Mouse (Mus musculus) urinary bladder, postnatal 4 days (tissue): Measurements from ENCODE around the gene Trim71.

Experiments used
- DNase-seq, 2 experiments: peaks; one replicate each; pipeline ENCODE4 v3.0.0; 2021 to 2022; ENCODE audit warnings: low spot score in 2 of 2

Gene Trim71

DNA sequence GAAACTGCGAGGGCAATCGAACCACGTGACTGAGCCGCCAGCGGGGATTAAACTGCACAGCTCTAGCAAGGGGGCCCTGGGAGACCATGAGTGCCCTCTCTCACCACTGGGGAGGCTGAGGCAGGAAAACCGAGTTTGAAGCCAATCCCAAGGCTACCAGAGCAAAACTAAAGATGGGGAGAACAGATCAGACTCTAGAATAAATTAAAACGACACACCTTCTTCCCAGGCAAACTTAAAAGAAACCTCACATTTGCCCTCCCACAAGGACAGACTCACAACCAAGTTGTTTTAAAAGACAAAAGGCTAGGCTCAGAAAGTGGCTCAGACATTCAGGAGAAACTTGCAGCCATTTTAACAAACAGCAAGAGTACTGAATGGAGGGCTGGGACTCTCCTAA lies 7.1 kb downstream of the Trim71 start:
- DNase-seq, result no peak

DNA sequence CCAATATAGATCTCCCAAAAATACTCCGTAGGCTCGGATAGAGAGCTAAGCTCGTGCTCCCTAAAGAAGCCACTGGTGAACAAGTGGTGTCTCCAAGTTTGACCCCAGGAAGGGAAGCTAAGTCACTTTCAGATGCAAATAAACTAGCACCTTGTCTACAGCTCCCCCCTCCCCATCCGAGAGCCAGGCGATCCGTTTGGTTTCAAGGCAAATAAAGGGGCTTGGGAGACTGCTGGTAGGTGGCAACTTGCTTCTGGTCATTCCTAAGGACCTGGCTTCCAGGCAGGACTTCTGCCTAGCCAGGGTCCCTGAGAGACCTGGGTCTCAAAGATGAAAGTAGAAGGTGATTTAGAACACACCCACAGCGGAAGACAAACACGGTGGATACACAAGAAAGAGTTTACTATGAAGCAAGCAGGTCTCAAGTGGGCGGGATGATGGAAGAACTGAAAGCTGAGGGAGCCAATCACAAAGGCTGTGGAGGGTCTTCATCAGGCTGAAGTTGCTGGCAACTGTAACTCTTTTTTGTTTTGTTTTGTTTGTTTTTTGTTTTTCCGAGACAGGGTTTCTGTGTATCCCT lies 7.8 kb downstream of the Trim71 start:
- no peak for DNase-seq

DNA sequence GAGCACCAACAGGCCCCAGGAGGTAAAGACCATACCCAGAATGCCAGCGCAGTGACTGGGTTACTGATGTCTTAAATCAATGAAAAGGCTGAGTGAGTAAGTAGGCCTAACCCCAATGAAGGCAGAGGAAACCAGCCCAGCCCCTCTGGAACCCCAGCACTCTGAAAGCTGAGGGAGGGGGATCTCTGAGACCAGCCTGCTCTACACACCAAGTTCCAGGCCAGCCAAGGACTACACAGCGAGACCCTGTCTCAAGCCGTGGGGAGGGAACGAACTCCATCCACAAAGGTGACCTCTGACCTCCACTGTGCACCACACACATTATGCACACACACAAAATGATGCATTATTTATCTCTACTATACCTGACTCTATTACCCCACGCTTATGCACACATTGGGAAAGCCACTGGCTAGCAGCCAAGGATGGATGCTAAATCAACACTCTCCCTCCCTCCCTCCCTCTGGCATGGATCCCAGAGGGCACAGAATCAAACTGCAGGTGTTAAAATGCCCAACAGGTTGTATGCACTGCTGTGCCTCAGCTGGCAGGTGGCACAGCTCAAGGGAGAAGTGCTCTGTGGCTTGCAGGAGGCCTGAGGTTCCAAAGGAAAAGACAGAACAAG lies 9.7 kb downstream of the Trim71 start:
- DNase-seq, result no peak

DNA sequence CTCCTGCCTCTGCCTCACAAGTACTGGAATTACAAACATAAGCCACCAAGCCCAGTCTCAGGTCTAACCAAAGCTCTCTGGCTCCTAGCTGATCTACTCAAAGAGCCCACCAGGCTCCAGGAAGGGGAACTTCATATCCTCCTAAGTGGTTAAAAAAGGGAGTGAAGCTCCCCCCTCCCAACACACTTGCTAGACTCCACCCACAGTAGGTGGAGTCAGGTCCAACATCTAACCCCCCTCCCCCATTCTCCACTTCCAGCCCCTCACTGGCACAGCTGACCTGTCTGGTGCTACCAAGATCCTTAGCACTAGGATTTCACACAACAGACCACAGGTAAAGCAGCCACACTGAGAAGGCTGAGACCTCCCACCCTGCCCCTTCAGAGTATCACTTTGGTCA lies 10.3 kb downstream of the Trim71 start:
- no peak for DNase-seq

DNA sequence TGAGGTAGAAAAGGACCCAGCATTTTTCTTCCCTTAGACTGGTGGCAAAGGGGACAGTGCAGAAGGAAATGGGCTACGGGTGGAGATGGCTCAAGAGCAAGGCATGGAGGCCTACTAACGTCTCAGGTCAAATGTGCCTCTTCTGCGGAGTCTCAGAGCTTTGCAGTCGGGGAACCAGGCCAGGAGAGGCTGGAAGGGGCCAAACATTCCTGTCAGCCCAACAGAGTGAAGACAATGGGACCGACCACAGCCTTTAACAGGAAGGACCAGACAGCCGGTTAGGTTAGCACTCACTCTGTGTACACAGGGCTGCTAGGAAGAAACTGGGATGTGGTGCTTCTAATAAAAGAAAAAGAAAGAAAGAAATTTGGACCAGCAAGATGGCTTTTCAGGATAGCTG lies 14.1 kb downstream of the Trim71 start:
- no peak for DNase-seq

- DNase-seq, result no peak
These were observed 15.1 kb downstream of the Trim71 start for GRCm38 (mm10) chr9:114549117-114549516.

- DNase-seq, result no peak
These were observed 15.7 kb downstream of the Trim71 start for GRCm38 (mm10) chr9:114548496-114548895.

DNA sequence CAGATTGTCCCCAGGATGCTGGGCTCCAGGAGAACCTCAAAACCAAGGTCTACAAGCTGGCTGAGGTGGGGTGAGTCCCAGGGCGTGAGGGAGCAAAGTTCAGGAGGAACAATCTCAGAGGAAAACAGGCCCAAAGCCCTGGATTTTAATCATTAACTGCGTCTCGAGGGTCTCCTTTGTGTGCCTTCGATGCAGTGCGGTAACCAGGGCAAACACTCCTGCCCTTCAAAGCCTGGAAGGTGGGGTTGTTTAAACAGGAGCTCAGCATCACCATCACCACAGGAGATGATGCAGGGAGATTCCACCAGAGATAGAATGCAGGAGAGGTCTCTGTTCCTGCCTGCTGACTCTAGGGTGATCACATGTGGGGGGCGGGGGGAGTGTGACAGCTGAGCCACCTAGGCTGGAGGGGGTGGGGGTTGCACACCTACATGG lies 16.5 kb downstream of the Trim71 start:
- DNase-seq, result no peak

GRCm38 (mm10) chr9:114546765-114547164 lies 17.4 kb downstream of the Trim71 start:
- DNase-seq, result no peak

DNA sequence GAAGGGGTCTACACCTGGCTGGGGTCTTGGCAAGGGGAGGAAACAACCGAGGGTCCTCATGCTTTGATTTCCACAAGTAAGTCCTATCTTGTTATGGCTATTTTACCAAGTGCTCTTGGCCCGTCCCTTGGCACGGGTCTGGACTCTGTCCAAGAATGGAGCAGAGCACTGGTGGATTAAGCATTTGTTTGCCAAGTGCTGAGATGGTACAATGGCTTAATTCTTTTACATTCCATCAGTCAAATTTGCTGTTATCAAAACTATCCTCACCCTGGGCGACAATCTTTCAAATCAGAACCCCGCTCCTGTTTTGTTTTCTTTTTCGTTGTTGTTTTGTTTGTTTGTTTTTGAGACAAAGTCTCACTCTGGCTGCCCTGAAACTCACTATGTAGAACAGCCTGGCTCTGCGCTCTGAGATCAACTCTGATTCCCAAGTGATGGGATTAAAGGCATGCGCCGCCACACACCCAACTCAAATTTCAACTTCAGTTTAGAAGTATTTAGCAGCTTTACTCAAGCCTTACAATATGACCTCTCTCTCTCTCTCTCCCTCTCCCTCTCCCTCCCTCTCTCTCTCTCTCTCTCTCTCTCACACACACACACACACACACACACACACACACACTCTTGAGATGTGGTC lies 19.3 kb downstream of the Trim71 start:
- no peak for DNase-seq

DNA sequence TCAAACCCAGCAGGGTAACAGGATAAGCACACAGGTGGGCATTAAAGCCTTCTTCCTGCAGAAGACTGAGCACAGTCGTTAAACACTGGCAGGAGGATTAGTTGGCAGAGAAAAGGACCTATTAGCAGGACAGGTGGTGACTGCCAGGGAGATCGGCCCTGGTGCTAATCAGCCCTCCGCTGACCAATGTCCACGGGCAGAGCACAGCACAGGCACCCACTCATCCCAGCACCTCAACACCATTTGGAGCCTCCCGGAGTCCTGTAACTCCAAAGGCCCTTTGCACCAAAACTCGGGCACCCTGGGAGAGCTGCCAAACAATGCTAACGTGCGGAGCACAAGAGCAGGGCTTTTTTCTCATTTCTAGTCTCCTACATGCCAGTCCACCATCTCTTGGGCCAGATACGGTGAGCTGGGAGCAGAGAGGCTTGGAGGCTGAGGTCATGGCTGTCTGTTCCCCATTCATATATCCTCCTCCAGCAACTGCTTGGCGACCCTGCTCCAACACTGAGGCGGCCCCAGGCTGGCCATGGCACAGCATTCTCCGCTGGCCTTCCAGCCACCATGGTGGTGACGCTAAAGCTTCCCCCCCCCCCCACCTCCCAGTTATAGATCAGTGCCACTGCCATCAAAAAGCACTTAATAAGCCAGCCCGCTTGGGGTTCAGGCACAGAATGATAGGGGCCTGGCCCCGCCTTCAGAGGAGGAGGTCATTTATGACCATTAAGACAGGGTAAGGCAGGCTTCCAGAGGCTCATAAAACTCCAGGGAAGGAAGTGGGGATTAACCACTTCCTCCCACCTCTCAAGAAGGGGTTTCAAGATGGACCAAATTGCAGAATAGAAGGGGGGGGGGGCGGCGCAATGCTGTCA lies 20.1 kb downstream of the Trim71 start:
- no peak for DNase-seq

- DNase-seq, result no peak
These were observed 22.9 kb downstream of the Trim71 start for GRCm38 (mm10) chr9:114541279-114541741.

- no peak for DNase-seq
These were observed 25.1 kb downstream of the Trim71 start for GRCm38 (mm10) chr9:114538996-114539563.

DNA sequence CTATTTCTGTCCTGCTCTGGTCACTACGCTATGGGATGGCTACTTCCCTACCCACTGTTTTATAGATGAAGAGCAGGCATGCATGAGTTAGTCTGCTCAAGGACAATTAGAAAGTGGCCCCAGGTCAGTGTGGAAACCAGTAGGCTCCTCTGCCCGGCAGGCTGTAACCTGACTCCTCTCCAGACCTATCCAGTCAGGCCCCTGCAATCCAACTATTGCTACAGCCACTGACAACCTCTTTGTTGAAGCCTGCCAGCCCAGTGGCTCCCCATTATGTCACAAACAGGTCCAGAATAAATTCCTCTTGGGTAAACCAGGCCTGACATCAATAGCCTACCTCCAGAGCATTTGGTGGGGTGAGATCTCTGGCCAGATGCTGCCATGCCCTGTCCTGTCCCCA lies 27.5 kb downstream of the Trim71 start:
- DNase-seq, result no peak

GRCm38 (mm10) chr9:114534747-114535517 lies 29.2 kb downstream of the Trim71 start:
- DNase-seq, result no peak

DNA sequence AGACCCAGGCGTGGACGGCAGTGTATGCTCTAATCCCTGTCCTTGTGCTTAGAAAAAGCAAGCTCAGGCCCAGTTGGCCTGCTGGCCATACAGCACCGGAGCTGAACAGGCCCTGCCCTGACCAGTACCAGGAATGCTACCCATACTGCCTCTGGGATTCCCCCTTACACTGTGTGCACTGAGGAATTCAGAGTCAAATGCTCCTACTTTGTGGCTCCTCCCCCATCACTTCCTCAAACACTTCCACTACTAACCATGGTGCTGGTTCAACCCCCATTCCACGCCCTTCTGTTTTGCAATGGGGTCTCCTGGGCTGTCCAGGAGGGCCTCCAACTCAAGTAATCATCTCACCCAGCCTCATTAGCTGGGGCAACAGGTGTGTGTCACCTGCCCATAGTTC lies 30.3 kb downstream of the Trim71 start:
- no peak for DNase-seq

DNA sequence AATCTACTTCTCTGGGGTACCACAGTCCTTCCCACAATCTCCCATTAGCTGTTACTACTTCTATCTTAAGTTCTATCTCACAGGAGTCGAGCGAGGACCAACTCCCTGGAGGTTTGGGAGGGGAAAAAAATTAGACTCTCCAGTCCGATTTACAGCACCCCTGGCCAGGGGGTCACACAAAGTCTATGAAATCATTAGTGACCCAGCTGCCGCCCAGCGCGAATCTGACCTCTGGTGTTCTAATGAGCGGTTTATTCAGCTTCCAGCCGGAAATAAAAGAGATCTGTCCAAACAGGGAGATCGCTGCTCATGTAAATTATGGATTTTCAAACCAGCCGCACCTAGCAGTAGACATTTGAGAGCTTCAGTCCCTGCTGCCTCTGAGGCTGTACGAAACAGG lies 32.9 kb downstream of the Trim71 start:
- DNase-seq, result no peak

DNA sequence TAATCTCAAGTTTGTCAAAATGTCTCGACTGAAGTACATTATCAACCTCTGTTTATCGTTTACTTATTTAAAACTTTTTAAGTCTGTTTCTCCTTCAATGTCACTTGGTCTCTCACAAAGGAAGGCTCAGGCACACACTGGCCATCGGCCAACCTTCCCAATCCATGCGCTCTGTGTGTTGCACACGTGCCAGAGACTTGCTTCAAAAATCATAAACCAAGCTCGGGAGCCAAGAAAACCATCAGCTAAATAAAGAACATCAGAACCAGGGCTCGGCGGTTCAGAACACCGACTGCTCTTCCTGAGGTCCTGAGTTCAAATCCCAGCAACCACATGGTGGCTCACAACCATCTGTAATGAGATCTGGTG lies 35.5 kb downstream of the Trim71 start:
- DNase-seq, result no peak

DNA sequence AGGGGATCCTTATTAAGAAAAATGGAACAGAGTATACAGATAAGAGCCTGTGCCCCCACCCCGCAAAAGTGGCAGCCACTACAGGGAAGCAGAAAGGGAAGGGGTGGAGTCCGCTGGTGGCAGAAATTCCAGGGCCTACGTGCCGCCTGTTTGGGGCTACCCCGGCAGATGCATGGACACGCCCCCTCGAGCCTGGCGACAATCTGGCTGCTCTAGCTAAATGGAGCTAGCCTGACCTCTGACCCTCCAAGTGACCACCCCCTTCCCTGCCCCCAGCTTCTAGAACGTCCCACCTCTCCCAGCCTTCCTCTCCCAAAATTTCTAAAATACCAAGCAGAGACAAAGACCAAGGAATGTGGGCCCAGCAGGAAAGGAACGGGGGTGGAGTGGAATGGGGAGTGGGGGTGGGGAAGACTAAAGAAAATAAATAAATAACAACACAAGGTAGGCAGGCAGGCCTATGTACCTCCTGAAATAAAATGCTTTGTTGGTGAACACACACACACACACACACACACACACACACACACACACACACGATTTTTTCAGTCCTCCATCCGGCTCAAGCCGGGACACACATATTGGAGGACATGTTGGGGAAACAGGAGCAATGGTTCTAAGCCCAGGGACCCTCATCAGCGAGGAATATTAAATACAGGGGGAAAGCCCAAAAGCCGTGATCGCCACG lies 36.0 kb downstream of the Trim71 start:
- no peak for DNase-seq

- DNase-seq, result peak in 1 of 2 experiments; percentile 49
These were observed 37.1 kb downstream of the Trim71 start for GRCm38 (mm10) chr9:114527085-114527484.

DNA sequence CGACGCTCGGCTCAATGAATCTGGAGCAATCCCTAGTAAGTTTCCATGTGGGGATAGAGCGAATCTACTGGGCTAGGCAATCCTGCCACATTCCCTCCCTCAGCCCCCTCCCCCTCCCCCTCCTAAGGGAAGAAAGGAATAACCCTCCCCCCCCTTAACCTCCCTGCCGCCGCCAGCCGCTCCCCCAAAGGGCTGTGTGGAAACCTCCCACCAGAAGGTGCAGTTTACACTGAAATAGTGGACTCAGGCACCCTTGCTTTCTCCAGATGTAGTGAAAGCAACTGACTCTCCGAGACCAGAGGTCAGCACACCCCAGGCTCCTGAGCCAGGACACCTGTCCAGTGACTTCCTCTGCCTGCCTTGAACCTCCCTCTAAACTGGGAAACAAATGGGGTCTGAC lies 37.6 kb downstream of the Trim71 start:
- DNase-seq, result no peak
